Mouse (Mus musculus) E14TG2a.4 (cell line): ENCODE data around the gene Ick.

Source experiments
- CTCF ChIP-seq: conservative IDR thresholded peaks from 2 replicates; pipeline ENCODE4 v1.5.1; 2014; ENCODE audit warnings: low read length
- POU5F1 ChIP-seq: IDR thresholded peaks from 2 replicates; pipeline ENCODE4 v1.6.1; 2014; ENCODE audit warnings: low read length, borderline replicate concordance

DNA sequence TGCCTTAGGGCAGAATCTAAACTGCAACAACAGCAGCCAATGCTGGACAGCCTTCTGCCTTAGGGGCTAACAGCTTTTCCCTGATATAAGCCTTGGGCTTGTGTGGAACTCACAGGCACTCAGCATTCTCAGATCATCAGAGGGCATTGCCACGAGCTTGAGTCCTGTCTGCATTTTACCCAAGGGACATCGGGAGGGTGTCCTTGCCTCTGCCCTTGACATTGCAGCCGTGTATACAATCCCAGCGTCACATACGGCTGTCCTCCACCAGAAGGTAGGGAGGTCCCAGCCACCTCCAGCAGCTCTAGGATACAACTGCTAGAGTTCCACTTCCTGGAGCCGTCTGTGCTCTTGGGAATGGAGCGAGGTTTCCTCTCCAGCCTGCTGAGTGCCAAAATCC, 20.0 kb upstream of the Ick start:
- TF ChIP-seq CTCF (no peak), POU5F1 (no peak)
